Mouse (Mus musculus): ENCODE measurements around the gene R3hdm4. TPM values are rescaled to one million over a fixed set of nuclear protein-coding genes. Genes with fewer than 3 reads are reported as not detected.

The R3hdm4 gene
- total RNA-seq, 2 experiments from 2014 or later = 93.4 to 94.9 TPM

DNA sequence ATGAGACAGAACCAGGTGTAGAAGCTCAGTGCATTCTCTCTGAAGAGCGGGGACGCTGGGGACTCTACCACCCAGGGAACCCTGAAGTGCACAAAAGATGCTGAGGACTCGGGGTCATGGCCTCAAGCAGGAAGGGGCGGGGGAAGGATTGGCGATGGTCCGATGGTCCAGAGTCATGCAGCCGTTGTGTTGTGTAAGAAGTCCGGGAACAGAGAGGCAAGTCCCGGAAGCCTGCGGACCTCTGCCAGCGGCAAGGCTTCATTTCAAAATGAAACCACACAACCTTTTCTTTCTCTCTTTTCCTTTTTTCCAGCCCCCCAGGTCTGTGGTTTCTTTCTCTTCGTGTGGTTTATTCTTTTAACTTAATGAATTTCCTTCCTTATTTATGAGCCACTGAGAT is 43.3 kb downstream of the R3hdm4 start:
- DNase-seq = no peak
- intact Hi-C loops (cut with DNase I) = no loop called here

DNA sequence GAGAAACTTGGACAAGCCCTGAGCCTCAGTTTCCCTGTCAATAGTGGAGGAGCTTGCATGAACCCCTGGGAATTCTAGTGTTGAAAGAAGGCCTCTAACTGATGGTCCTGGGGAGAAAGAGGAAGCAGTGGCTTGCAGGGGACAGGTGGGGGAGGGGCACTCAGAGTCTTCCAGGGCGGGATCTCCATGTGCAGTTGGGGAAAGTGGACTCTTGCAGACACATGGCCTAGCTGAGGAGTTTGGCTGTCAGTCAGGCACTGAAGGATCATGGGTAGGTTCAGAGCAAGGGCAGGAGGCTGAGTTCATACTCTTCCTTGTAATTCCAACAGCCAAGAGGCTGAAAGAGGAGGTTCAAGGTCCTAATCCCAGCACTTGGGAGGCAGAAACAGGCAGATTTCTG is 43.8 kb downstream of the R3hdm4 start:
- no peak for DNase-seq
- intact Hi-C loops (cut with DNase I) = no loop called here

DNA sequence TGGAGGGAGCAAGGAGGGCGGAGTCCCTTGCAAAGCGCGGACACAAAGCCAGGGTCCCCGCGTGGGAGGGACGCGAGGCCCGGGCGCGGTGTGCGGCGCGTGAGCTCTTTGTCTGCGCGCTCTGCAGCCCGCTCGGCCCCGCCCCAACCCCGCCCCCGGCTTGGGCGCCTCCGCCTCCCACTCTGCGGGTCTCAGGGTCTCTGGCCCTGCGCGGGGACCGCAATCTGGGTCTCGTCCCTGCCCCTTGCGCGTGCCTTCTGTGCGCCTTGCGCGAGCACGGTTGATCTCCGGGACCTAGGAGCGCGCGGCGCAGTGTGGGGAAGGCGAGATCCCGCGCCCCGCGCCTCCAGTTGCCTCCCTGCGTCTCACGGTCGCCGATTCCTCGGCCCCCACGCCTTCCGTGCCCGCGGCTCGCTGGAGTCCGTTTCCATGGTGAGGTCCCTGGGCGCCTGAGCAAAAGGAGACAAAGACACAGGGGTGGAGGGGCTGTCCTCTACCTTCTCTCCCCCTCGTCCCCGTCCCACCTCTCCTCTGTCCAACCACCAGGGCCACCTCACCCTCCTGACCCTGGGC is 46.6 kb downstream of the R3hdm4 start, which contains the start of the genes Prtn3 and Plppr3:
Gene Prtn3 (plus strand): TSS at position 187 of the 573 bp plus-strand sequence.
Gene Plppr3 (minus strand): TSS at position 345 of the 573 bp plus-strand sequence.
- DNase-seq = no peak

DNA sequence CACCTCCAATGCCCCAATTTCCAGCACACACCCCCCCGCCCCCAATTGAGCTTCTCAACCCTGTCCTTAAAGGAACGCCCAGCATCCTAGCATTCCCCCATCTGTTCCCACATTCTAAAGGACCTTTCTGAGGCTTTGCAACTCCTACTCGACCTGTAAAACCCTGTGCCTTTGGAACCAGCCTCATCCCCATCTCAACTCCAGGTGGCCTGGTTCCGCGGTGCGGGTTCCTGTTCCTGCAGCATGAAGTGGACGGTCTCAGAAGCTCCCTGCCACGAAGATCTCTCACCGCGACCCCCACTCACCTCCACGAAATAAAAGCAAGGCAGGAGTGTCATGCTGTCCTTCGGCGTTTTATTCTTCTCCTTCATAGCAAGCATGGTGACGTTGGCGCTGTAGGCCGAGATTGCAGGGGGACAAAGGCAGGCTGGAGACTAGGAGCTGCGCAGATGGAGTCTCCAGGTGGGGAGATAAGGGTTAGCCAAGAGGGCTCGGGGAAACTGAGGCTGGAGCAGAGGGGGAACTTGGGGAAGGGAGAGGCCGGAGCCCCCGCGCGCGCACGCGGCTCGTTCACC is 47.2 kb downstream of the R3hdm4 start:
- intact Hi-C loops (cut with DNase I) = no loop called here
- no peak for DNase-seq

More for the DNA sequence above, 46.6 kb downstream of the R3hdm4 start, which contains the start of the genes Prtn3 and Plppr3:
- intact Hi-C loops (cut with DNase I) = no loop called here

DNA sequence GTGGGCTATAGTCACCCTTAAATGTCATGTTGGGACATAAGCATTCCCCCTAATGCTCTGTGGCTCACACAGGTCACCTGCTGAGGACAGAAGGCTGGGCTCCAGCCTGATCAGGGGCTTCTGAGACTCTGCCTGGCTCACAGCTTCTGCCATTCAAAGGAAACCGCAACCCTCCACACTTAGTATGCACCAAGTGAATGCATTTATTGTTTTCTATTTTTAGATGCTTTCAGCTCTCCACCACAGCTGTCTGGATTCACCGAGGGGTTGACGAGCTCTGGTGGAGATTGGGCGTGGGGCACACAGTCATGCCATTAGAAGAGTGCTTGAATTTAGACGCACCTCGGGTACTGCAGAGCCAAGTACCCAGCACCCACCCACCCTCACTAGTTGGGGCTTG is 47.7 kb downstream of the R3hdm4 start:
- no peak for DNase-seq
- intact Hi-C loops (cut with DNase I) = no loop called here

DNA sequence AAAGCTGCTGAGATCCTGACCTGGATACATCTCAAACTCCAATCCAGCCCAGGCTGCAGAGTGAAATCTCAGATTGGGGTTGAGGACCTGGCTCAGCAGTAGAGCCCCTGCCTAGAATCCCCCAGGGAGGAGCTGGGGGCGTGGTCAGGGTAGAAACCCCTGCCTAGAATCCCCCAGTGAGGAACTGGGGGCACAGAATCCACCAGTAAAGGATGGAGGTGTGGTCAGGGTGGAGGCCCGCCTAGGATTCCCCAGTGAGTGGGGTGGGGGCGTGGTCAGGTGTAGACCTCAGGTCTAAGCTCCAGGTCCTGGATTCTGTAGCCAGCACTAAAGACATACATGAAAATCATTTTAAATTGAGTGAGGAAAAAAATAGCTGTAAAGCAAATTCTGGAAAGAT is 48.1 kb downstream of the R3hdm4 start:
- intact Hi-C loops (cut with DNase I) = no loop called here
- DNase-seq = no peak

DNA sequence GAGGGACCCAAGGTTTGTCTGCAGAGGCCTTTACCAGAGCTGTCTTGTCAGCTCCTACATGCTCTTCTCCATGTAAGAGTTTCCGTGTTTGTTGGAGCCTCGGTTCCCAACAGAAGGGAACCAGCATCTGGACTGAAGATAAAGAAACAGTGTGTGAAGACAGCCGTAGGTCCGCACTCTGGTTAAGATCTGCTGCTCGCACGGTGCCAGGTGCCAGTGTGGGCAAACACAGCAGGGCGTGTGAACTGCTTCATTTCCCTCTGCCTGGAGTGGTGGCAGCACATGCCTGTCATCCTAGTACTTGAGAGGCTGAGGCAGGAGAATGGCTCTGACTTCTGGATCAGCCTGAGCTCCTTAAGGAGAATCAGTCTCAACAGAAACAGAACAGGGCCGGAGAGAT is 49.2 kb downstream of the R3hdm4 start:
- DNase-seq = no peak
- intact Hi-C loops (cut with DNase I) = no loop called here

DNA sequence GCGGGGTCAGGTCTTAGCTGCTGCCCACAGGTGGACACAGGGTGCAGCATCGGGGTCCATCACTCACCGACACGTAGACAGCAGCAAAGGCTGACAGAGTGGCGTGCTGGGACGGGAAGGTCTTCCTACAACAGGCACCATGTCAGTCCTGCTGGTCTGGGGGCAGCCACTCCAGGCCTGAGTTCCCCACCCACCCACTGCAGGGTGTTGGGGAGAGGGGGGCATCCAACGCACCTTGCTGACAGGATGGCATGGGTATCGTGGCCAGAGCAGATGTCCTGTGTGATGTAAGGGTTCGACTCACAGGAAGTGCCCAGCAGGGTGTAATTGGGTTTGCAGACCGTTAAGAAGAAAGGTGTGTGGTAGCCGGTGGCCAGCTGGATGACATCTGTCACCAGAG is 54.4 kb downstream of the R3hdm4 start:
- no peak for DNase-seq
- intact Hi-C loops (cut with DNase I) = loop anchor here (5.0 kb wide), 1 partner anchor 34 kb away; no protein-coding TSS in a partner anchor

DNA sequence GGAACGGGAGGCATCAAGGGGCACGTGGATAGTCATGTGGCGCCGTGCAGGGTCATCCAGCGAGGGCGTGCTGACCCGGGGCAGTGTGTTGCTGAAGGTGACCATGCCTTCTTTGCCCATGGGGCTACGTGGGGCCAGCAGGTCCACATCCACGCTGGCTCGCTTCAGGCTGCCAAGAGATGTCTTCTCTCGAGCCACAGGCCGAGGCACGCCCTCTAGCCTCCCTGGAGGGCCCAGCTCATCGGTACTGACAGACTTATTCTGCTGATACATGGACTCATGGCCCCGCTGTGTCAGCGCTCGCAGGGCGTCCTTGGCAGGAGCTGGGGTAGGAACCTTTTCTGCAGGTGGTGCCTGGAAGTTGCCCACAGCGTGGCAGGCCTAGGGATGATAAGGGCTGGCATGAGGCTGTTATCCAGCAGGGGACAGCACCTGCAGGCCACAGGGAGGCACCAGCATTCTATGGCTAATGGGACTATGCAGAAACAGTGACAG is 55.2 kb downstream of the R3hdm4 start:
- DNase-seq = peak; percentile 54
- intact Hi-C loops (cut with DNase I) = loop anchor here (5.0 kb wide), 1 partner anchor 34 kb away; no protein-coding TSS in a partner anchor

DNA sequence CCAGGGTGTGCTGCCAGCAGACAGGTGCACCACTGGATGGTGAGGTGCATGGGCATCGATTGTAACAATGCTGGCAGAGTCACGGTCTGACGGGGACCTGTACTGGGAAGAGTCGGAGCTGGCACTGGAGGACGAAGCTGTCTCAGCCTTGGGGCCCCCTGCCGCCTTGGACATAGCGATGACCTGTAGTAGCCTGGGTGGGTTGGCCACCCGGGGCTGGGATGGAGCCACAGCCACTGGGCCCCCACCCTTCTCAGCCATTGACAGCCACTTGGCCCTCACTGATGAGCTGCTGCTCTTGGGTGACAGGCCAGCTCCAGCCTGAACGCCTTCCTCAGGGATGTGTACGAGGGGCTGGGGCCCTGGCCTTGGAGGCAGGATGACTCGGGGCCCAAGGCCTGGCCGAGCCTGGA is 55.8 kb downstream of the R3hdm4 start:
- intact Hi-C loops (cut with DNase I) = loop anchor here (5.0 kb wide), 1 partner anchor 33 kb away; no protein-coding TSS in a partner anchor
- no peak for DNase-seq

DNA sequence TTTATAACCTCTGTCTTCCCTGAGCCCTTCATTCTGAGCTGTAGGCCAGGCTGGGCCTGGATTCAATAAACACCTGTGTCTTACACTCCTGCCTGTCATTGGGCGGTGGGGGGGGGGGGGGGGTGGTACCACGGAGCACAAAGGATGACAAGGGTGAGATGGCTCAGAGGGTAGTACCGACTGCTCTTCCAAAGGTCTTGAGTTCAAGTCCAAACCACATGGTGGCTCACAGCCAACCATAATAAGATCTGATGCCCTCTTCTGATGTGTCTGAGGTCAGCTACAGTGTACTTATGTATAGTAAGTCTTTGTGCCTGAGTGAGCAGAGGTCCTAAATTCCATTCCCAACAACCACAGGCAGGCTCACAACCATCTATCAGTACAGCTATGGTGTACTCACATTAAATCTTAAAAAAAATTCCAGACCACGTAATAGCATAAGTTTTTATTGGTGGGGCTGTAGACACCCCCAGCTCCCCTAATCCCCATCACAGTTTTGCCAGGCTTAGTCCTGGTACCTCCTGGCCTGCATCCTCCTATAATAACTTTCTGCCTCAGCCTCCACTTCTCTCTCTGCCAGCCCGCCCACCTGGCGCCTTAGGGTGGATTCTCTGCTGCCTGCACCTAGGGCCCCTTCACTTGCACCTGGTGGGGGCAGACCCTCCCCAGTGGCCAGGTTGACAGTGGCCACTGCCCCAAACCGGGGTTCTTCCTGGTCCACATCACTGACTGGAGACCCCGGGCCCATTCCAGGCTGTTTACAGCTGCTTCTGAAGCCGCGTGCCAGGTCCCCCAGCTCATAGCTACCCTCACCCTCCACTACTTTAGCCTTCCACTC is 56.4 kb downstream of the R3hdm4 start:
- intact Hi-C loops (cut with DNase I) = loop anchor here (5.0 kb wide), 1 partner anchor 32 kb away; no protein-coding TSS in a partner anchor
- no peak for DNase-seq

DNA sequence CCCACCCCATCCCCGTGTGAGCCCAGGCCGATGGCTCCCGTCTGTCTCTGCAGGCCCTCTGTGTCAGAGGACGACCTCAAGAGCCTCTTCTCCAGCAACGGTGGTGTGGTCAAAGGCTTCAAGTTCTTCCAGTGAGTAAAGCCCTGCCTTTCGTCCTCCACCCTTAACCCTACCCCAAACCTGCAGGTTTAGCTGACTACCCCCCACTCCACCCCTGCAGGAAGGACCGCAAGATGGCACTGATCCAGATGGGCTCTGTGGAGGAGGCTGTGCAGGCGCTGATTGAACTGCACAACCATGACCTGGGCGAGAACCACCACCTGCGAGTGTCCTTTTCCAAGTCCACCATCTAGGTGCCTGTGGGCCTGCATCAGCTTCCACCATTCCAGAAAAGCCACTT is 58.1 kb downstream of the R3hdm4 start:
- no peak for DNase-seq
- intact Hi-C loops (cut with DNase I) = no loop called here

DNA sequence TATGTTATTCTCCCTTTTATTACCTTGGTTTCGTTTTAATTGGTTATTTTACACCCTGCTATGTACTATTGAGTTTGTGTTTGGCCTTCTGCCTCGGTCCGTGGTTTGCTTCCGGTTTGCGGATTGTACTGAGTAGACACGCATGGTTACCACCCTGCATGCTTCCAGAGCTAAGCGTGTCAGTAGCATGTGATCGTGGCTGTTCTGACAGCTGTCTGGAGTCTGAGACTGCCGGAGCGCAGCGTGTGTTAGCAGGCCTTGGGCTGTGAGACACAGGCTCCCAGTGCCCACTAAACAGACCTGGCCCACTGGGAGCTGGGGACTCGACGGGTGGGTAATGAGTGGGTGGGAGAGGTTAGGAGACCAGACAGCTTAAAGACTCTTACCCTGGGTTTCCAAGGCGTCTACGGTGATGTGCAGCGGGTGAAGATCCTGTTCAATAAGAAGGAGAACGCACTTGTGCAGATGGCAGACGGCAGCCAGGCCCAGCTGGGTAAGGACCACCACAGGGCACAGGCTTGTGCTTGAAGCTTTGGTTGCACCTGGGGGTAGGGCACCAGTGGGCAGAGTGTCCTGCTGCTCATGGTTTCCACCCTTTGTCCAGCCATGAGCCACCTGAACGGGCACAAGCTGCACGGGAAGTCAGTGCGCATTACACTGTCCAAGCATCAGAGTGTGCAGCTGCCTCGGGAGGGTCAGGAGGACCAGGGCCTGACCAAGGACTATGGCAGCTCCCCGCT is 58.8 kb downstream of the R3hdm4 start:
- no peak for DNase-seq
- intact Hi-C loops (cut with DNase I) = no loop called here

DNA sequence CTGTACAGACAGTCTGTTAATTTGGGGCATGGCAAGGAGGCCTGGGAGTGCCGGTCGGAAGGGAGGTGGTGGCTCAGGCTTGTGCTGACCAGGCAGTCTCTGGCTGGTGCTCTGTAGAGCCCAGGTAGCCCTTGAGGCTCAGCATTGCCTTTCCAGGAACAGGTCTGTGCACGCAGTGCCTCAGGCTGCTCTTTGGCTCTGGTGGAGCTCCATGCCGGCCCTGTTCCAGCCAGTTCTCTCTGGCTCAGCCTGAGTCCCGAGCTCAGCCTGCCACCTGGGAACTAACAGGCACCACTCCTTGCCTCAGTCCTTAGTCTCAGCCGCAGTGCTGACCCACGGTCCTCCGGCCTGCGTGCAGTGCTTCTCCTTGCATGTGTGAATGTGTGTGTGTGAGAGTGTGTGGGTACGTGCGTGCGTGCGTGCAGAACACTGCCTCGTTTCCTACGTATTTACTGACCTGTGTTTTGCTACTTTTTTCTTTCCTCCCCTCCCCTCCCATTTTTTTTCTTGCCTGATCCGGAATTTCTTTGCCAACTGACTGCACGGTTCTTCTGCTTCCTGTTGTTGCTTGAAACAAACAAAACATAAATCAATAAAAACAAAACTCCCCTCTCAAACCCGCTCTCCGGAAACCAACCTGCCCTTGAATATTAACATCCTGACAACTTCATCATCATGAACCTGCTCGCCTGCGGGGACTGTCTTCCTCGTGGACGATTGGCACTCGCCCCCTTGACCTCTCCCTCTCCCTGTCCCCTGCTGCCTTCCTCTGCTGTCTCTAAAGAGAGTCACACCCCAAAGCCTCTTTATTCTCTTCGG is 59.6 kb downstream of the R3hdm4 start:
- intact Hi-C loops (cut with DNase I) = no loop called here
- DNase-seq = no peak

DNA sequence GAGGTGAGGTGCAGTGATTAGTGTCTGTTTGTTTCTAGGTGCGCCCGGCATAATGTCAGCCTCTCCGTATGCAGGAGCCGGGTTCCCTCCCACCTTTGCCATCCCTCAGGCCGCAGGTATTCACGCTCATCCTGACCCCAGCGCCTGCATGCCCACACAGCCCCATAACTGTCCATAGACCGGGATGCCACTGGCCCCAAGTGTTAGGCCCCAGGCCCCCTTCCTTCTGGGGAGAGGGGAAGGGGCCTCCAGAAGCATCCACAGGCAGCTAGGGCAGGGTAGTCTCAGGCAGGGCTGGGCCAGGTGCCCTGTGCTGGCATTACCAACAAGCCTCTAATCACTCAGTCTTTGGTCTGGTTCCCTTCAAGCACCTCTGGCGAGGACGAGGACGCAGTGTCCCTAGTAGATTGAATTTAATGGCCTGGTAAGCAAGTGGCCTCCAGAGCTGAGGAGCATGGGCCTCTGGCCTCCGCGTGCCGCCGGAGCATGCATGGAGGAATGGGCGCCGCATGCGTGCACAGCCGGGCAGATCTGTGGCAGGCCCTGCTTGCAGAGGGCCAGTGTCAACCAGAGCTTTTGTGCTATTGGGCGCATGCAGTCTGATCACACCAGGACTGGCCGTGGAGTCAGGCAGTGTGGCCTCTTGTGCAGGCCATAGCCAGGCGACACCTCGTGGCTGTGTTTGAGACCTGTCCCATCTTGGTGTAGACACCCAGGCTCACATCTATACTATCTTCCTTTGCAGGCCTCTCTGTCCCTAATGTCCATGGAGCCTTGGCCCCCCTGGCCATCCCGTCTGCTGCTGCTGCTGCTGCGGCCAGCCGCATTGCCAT is 60.7 kb downstream of the R3hdm4 start:
- no peak for DNase-seq
- intact Hi-C loops (cut with DNase I) = no loop called here

Measured in heart, postnatal 10 days (tissue).